Mouse (Mus musculus): ENCODE results near the gene Ctu2. TPM values are rescaled to one million over a fixed set of nuclear protein-coding genes. Genes with fewer than 3 reads are reported as not detected.

Gene Ctu2
- total RNA-seq, 2 experiments from 2014 or later = 16.2 to 22.4 TPM

GRCm38 (mm10) chr8:122497016-122497734, 21.2 kb downstream of the Ctu2 start:
- peak; percentile 43 for DNase-seq

- DNase-seq = no peak
Observed at GRCm38 (mm10) chr8:122497912-122498311, 22.0 kb downstream of the Ctu2 start.

GRCm38 (mm10) chr8:122500856-122501255, 24.9 kb downstream of the Ctu2 start:
- DNase-seq = peak; percentile 85

GRCm38 (mm10) chr8:122511552-122511951, 35.6 kb downstream of the Ctu2 start:
- DNase-seq = peak; percentile 74

- DNase-seq = no peak
Observed at GRCm38 (mm10) chr8:122512392-122512791, 36.4 kb downstream of the Ctu2 start.

GRCm38 (mm10) chr8:122515699-122516098, 39.8 kb downstream of the Ctu2 start:
- DNase-seq = no peak

GRCm38 (mm10) chr8:122517541-122518190, 41.7 kb downstream of the Ctu2 start:
- DNase-seq = peak; percentile 68

GRCm38 (mm10) chr8:122520611-122521010, 44.7 kb downstream of the Ctu2 start:
- DNase-seq = no peak

- DNase-seq = peak; percentile 66
Observed at GRCm38 (mm10) chr8:122522796-122523651, 47.1 kb downstream of the Ctu2 start.

- DNase-seq = no peak
Observed at GRCm38 (mm10) chr8:122523652-122524360, 47.9 kb downstream of the Ctu2 start.

- DNase-seq = no peak
Observed at GRCm38 (mm10) chr8:122524506-122524905, 48.6 kb downstream of the Ctu2 start.

- no peak for DNase-seq
Observed at GRCm38 (mm10) chr8:122525004-122525403, 49.1 kb downstream of the Ctu2 start.

- DNase-seq = no peak
Observed at GRCm38 (mm10) chr8:122526084-122526483, 50.1 kb downstream of the Ctu2 start.

- DNase-seq = peak; percentile 45
Observed at GRCm38 (mm10) chr8:122526526-122527170, 50.7 kb downstream of the Ctu2 start.

- DNase-seq = no peak
Observed at GRCm38 (mm10) chr8:122527937-122528336, 52.0 kb downstream of the Ctu2 start.

- DNase-seq = no peak
Observed at GRCm38 (mm10) chr8:122529159-122529558, 53.2 kb downstream of the Ctu2 start.

- DNase-seq = peak; percentile 46
Observed at GRCm38 (mm10) chr8:122531312-122531711, 55.4 kb downstream of the Ctu2 start.

Data from heart, postnatal 4 days (tissue).